Mouse (Mus musculus): Measurements from ENCODE around the gene Sptlc3. TPM values are rescaled to one million over a fixed set of nuclear protein-coding genes. Genes with fewer than 3 reads are reported as not detected.

Sptlc3 gene
- polyA plus RNA-seq, 1 experiment from 2014 or later: not detected

GRCm38 (mm10) chr2:139608167-139608566 is 114.5 kb downstream of the Sptlc3 start:
- Histone ChIP-seq H3K4me3 (ENCODE audit: low read depth, low read length) (no peak overlapping the region), H3K9me3 (ENCODE audit: low read length) (no peaks in the 10 kb centered on the region), H3K9ac (replicated peaks) (no peak overlapping the region), H3K27me3 (ENCODE audit: insufficient read depth, low read length) (no peaks in the 10 kb centered on the region), H3K4me2 (ENCODE audit: low read depth, low read length) (no peak overlapping the region), H3K4me1 (ENCODE audit: insufficient read depth) (no peaks in the 10 kb centered on the region), H3K27ac (ENCODE audit: low read depth) (no peak overlapping the region), H3K36me3 (replicated peaks; ENCODE audit: insufficient read depth, low read length) (no peaks in the 10 kb centered on the region)
- DNase-seq (no peak), ATAC-seq (no peak)
- 39% methylated on average over 3 of the region's 3 CpGs for WGBS (ENCODE audit: insufficient replicate concordance)
- no peak for TF ChIP-seq CTCF (IDR thresholded peaks at IDR 0.05; ENCODE audit: low read depth)
- TF ChIP-seq EP300 (IDR thresholded peaks at IDR 0.05; ENCODE audit: low read depth): no peak

- Histone ChIP-seq H3K9ac (replicated peaks) (no peak overlapping the region), H3K9me3 (ENCODE audit: low read length) (no peaks in the 10 kb centered on the region), H3K4me1 (ENCODE audit: insufficient read depth) (no peaks in the 10 kb centered on the region), H3K27ac (ENCODE audit: low read depth) (no peak overlapping the region), H3K4me2 (ENCODE audit: low read depth, low read length) (no peak overlapping the region), H3K36me3 (replicated peaks; ENCODE audit: insufficient read depth, low read length) (no peaks in the 10 kb centered on the region), H3K4me3 (ENCODE audit: low read depth, low read length) (no peak overlapping the region), H3K27me3 (ENCODE audit: insufficient read depth, low read length) (no peaks in the 10 kb centered on the region)
- TF ChIP-seq CTCF (IDR thresholded peaks at IDR 0.05; ENCODE audit: low read depth): no peak
- TF ChIP-seq EP300 (IDR thresholded peaks at IDR 0.05; ENCODE audit: low read depth): no peak
- DNase-seq: no peak
- no peak for ATAC-seq
- 51% methylated on average over 7 of the region's 7 CpGs for WGBS (ENCODE audit: insufficient replicate concordance)
These were observed 115.1 kb downstream of the Sptlc3 start for GRCm38 (mm10) chr2:139608810-139609209.

GRCm38 (mm10) chr2:139609231-139609630 is 115.5 kb downstream of the Sptlc3 start:
- Histone ChIP-seq H3K4me3 (ENCODE audit: low read depth, low read length) (no peak overlapping the region), H3K9me3 (ENCODE audit: low read length) (no peaks in the 10 kb centered on the region), H3K36me3 (replicated peaks; ENCODE audit: insufficient read depth, low read length) (no peaks in the 10 kb centered on the region), H3K4me2 (ENCODE audit: low read depth, low read length) (no peak overlapping the region), H3K4me1 (ENCODE audit: insufficient read depth) (no peaks in the 10 kb centered on the region), H3K27ac (ENCODE audit: low read depth) (no peak overlapping the region), H3K9ac (replicated peaks) (no peak overlapping the region), H3K27me3 (ENCODE audit: insufficient read depth, low read length) (no peaks in the 10 kb centered on the region)
- TF ChIP-seq EP300 (IDR thresholded peaks at IDR 0.05; ENCODE audit: low read depth) (no peak), CTCF (IDR thresholded peaks at IDR 0.05; ENCODE audit: low read depth) (no peak)
- ATAC-seq: no peak
- 55% methylated on average over 7 of the region's 7 CpGs for WGBS (ENCODE audit: insufficient replicate concordance)
- DNase-seq: no peak

- DNase-seq (no peak), ATAC-seq (no peak)
- no peaks in the 10 kb centered on the region for H3K36me3 ChIP-seq (replicated peaks; ENCODE audit: insufficient read depth, low read length)
- H3K27ac ChIP-seq (ENCODE audit: low read depth): no peak overlapping the region
- no peak overlapping the region for H3K9ac ChIP-seq (replicated peaks)
- no peak overlapping the region for H3K4me2 ChIP-seq (ENCODE audit: low read depth, low read length)
- no peaks in the 10 kb centered on the region for H3K9me3 ChIP-seq (ENCODE audit: low read length)
- H3K27me3 ChIP-seq (ENCODE audit: insufficient read depth, low read length): no peaks in the 10 kb centered on the region
- 47% methylated on average over 8 of the region's 8 CpGs for WGBS (ENCODE audit: insufficient replicate concordance)
- H3K4me1 ChIP-seq (ENCODE audit: insufficient read depth): no peaks in the 10 kb centered on the region
- TF ChIP-seq CTCF (IDR thresholded peaks at IDR 0.05; ENCODE audit: low read depth) (no peak), EP300 (IDR thresholded peaks at IDR 0.05; ENCODE audit: low read depth) (no peak)
- H3K4me3 ChIP-seq (ENCODE audit: low read depth, low read length): no peak overlapping the region
These were observed 116.1 kb downstream of the Sptlc3 start for GRCm38 (mm10) chr2:139609662-139610291.

GRCm38 (mm10) chr2:139612410-139613107 is 118.8 kb downstream of the Sptlc3 start:
- no peak for TF ChIP-seq EP300 (IDR thresholded peaks at IDR 0.05; ENCODE audit: low read depth)
- Histone ChIP-seq H3K27me3 (ENCODE audit: insufficient read depth, low read length) (no peaks in the 10 kb centered on the region), H3K36me3 (replicated peaks; ENCODE audit: insufficient read depth, low read length) (no peaks in the 10 kb centered on the region), H3K4me3 (ENCODE audit: low read depth, low read length) (no peak overlapping the region), H3K4me2 (ENCODE audit: low read depth, low read length) (no peak overlapping the region), H3K9me3 (ENCODE audit: low read length) (no peaks in the 10 kb centered on the region), H3K27ac (ENCODE audit: low read depth) (no peak overlapping the region), H3K4me1 (ENCODE audit: insufficient read depth) (no peaks in the 10 kb centered on the region), H3K9ac (replicated peaks) (no peak overlapping the region)
- DNase-seq: no peak
- 71% methylated on average over 10 of the region's 10 CpGs for WGBS (ENCODE audit: insufficient replicate concordance)
- ATAC-seq: no peak

DNA sequence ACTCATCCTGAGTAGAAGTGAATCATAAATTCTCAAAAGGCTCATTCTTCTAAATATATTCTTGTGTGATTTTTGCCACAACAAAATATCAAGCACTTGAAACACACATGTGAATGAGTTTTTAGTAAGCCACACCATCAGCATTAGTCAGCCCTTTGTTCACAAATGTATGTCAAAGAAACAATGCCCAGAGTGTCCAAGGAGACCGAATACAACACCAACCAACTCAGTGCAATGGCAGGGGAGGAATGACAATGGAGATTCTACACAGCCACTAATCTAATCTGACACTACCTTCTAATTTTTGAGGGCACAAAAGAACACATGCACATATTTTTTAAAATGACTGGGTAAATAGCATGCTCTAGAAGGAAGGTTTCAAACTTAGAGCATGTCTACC is 132.8 kb downstream of the Sptlc3 start:
- DNase-seq (no peak), ATAC-seq (no peak)
- 71% methylated on average over 1 of the region's 1 CpGs for WGBS (ENCODE audit: insufficient replicate concordance)
- TF ChIP-seq EP300 (IDR thresholded peaks at IDR 0.05; ENCODE audit: low read depth) (no peak), CTCF (IDR thresholded peaks at IDR 0.05; ENCODE audit: low read depth) (no peak)
- no peak overlapping the region for H3K27ac ChIP-seq (ENCODE audit: low read depth)
- no peak overlapping the region for H3K9ac ChIP-seq (replicated peaks)
- no peaks in the 10 kb centered on the region for H3K9me3 ChIP-seq (ENCODE audit: low read length)
- no peaks in the 10 kb centered on the region for H3K4me1 ChIP-seq (ENCODE audit: insufficient read depth)
- no peaks in the 10 kb centered on the region for H3K27me3 ChIP-seq (ENCODE audit: insufficient read depth, low read length)
- no peaks in the 10 kb centered on the region for H3K36me3 ChIP-seq (replicated peaks; ENCODE audit: insufficient read depth, low read length)
- H3K4me2 ChIP-seq (ENCODE audit: low read depth, low read length): no peak overlapping the region
- H3K4me3 ChIP-seq (ENCODE audit: low read depth, low read length): no peak overlapping the region

Measured in liver, postnatal 0 days (tissue).